Mouse (Mus musculus): ENCODE measurements around the gene Smarcad1.
"Not testable (repeated sequence)": the region's sequence is repeated elsewhere in the genome, so short reads cannot be mapped to it uniquely, and the experiment has no call there.

Gene Smarcad1

DNA sequence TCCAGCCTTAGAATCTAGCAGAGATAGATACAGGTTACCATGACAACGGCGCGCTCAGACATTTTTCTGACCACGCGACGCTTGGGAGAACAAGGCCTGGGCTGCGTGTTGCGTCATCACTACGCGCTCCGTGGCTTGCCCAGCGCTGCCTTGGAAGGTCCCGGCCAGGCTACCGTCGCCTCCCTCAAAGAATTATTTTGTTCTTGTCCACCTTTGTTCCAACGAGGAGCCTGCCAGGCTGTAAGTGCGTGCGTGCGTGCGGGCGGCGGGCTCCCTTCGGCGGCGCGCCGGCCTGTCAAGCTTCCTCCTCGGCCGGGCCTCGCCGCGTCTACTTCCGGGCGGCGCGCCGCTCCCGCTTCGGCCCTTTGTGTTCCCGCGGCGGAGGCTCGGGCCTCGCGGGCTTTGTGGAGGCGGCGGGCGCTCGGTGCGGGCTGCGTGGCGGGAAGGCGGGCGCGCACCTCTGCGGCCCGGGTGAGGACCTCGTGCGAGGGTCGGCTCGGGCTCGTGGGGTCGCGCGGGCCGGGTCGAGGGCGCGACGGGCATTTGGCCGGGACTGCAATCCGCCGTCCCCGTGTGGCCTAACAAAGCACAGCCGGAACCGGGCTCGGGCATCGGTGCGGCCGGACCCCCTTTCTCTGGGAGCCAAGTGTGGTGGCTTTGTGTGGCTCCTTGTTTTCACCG lies at the start of gene Smarcad1:
Gene Smarcad1, plus strand, starts transcription at position 93 of the 681 bp plus-strand sequence.
- in situ Hi-C loops (cut with MboI; ENCODE audit: unreplicated experiment in 2 of 2), result loop anchor here in 1 of 2 experiments (10.0 kb wide), 1 partner anchor 1492 kb away; the partner anchor contains the start of gene Mad2l1

- in situ Hi-C loops (cut with MboI; ENCODE audit: unreplicated experiment in 2 of 2), result no loop called here
These were observed 45.5 kb upstream of the Smarcad1 start for GRCm38 (mm10) chr6:64996824-64997421.

DNA sequence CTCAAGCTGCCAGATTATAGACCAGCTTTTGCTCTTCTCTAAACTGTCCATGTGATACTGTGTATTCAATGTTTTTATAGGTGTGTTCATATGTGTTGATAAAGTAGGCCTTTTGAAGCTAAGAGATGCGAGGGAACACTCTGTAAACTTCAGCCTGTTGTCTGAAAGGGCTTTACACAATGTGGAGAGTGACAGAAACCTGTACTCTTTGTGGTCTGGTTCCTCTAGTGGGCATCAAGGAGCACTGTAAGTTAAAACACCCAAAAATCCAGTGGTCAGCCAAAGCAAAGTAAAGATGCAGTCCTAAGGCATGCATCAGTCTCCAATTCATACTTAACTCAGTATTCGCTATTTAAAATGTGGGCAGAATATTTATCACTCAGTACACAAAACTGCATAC lies 44.6 kb upstream of the Smarcad1 start:
- in situ Hi-C loops (cut with MboI; ENCODE audit: unreplicated experiment in 2 of 2), result no loop called here

DNA sequence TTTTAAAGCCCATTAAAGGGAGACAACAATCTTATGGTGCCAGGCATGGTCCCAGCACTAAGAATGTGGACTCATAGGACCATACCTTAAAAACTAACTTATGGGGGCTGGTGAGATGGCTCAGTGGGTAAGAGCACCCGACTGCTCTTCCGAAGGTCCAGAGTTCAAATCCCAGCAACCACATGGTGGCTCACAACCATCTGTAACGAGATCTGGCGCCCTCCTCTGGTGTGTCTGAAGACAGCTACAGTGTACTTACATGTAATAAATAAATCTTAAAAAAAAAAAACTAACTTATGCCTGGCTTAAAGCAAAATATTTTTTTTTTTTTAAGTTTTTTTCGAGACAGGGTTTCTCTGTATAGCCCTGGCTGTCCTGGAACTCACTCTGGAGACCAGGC lies 41.6 kb upstream of the Smarcad1 start:
- in situ Hi-C loops (cut with MboI; ENCODE audit: unreplicated experiment in 2 of 2), result not testable (repeated sequence)

DNA sequence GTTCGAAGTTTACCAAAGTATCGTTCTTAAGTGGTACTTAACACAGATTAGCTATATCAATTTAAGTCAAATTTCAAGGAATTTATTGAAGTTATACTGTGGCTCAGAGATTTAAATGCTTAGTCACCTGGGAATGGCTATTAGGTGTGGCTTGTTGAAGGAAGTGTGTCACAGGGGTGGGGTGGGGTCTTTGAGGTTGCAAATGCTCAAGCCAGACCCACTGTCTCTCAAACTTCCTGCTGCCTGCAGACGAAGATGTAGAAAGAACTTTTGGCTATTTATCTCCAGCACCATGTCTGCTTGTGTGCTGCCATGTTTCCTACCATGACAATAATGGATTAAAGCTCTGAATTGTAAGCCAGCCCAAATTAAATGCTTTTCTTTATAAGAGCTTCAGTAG lies 40.2 kb upstream of the Smarcad1 start:
- in situ Hi-C loops (cut with MboI; ENCODE audit: unreplicated experiment in 2 of 2), result no loop called here

DNA sequence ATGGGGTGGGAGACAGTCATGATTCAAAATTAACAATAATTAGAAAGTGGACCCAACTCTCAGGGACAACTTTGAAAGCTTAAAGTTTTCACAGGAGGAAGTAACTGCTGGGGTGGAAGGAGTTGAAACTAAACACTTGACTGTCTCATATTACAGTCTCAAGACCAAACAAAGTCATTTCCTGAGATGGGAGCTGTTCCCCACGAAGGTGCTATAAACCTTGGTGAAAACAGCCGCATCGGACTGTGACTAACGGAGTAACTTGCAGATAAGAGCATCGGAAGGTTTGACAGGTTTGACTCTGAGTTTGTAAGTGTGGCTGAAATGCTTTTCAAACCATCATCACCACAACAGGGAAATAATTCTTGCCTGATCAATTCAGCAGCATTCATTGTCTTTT lies 33.5 kb upstream of the Smarcad1 start:
- in situ Hi-C loops (cut with MboI; ENCODE audit: unreplicated experiment in 2 of 2), result no loop called here

- in situ Hi-C loops (cut with MboI; ENCODE audit: unreplicated experiment in 2 of 2), result no loop called here
These were observed 30.9 kb upstream of the Smarcad1 start for GRCm38 (mm10) chr6:65011444-65011990.

GRCm38 (mm10) chr6:65012142-65012541 lies 30.2 kb upstream of the Smarcad1 start:
- in situ Hi-C loops (cut with MboI; ENCODE audit: unreplicated experiment in 2 of 2), result no loop called here

DNA sequence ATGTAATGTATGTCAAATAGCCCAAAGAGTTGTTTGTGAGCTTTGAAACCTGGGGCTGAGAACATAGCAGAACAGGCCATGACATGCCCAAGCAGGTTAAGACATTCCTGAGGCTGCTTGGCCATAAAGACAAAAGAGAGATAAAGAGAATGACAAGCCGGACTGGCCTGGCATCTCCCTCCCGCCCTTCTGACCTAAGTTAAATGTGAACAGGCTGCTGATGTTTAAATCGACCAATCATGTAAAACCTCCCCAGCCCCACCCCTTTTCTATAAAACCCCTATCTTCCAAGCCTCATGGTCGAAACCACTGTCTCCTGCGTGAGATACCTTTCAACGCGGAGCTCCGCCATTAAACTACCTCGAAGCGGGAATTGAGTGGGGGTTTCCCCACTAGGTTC lies 24.8 kb upstream of the Smarcad1 start:
- in situ Hi-C loops (cut with MboI; ENCODE audit: unreplicated experiment in 2 of 2), result no loop called here

DNA sequence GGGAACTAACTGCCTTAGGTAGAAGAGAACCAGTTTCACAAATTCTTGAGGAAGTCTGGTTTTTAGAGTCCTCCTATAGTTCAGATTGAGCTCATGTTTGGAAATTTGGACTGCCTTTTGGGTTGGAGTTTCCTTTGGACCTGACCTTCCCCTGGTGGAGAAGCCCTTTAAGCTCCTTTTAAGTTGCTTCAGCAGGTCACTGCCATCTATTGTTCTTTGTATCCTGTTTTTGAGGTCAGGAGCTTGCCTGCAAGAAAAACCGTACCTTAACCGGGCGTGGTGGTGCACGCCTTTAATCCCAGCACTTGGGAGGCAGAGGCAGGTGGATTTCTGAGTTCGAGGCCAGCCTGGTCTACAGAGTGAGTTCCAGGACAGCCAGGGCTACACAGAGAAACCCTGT lies 23.4 kb upstream of the Smarcad1 start:
- in situ Hi-C loops (cut with MboI; ENCODE audit: unreplicated experiment in 2 of 2), result not testable (repeated sequence)

DNA sequence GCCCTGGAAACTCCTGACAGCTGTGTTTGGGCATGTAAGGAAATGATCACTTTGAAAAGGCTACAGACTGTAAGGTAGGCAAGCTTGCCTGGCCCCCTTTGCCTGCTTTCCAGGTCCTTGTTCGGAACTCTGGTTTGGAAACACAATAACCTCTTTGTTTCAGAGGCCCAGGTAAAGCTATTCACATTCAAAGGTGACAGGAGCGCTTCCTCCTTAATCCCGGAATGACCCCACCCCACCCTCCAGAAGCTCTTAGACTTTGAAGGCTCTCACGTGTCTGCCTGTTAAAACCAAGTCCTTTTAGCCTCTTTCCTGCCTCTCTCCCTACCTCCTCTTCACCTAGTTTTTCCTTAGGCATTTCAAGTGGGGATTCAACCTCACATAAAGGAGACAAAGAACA lies 20.5 kb upstream of the Smarcad1 start:
- in situ Hi-C loops (cut with MboI; ENCODE audit: unreplicated experiment in 2 of 2), result no loop called here

GRCm38 (mm10) chr6:65023053-65023452 lies 19.3 kb upstream of the Smarcad1 start:
- in situ Hi-C loops (cut with MboI; ENCODE audit: unreplicated experiment in 2 of 2), result no loop called here

DNA sequence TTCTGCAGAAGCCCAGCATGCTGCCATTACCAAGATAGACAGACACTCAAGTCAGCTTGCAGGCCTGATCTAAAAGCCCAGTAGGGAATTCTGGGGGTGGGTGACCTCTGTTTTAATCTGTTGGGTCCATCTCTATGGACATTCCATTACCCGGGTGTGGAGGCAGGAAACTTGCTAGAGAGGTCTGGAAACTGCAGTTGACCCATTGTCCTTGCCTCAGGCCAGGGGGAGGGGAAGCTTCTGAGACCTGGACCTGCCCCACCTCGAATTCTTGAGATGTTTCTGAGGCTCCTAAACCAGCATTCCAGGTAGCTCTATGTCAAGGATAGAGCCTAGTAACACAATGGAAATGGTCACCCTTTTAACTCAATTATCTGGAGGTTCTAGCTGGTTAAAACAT lies 17.7 kb upstream of the Smarcad1 start:
- in situ Hi-C loops (cut with MboI; ENCODE audit: unreplicated experiment in 2 of 2), result no loop called here

- in situ Hi-C loops (cut with MboI; ENCODE audit: unreplicated experiment in 2 of 2), result no loop called here
These were observed 17.3 kb upstream of the Smarcad1 start for GRCm38 (mm10) chr6:65025130-65025529.

DNA sequence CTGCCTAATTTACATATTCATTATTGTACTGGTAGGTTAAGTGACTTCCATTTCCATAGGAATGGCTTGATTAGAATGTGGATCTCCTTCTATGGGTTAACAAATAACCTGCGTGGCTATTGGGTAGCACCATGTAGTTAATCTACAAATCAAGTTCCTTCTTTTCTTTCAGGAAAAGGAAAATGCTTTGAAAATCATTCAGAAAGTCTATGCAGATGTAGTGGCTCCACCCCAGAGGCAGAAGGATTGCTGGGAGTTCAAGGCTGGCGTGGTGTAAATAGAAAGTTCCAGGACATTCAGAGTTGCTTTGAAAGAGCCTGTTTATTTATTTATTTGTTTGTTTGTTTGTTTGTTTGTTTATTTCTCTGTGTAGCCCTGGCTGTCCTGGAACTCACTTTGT lies 7.7 kb upstream of the Smarcad1 start:
- in situ Hi-C loops (cut with MboI; ENCODE audit: unreplicated experiment in 2 of 2), result no loop called here

- in situ Hi-C loops (cut with MboI; ENCODE audit: unreplicated experiment in 2 of 2), result no loop called here
These were observed 6.9 kb upstream of the Smarcad1 start for GRCm38 (mm10) chr6:65035469-65035868.

DNA sequence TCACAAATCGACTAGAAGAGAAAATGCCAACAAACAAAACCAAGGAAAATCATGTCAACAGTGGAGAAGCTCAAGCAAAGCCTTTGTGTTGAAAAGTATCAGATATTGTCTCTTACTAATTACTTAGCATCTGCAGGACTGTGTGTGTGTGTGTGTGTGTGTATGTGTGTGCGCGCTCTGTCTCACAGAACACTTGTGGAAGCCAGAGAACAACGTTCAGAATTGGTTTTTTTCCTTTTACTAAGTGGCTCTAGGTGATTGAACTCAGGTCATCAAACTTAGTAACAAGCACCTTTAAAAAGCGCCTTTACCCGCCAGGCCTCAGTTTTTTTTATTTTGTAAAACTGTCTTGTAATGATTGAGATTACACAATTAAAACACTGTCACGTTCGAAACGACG lies 451 bp upstream of the Smarcad1 start:
- in situ Hi-C loops (cut with MboI; ENCODE audit: unreplicated experiment in 2 of 2), result loop anchor here in 1 of 2 experiments (10.0 kb wide), 1 partner anchor 1493 kb away; the partner anchor contains the start of gene Mad2l1

DNA sequence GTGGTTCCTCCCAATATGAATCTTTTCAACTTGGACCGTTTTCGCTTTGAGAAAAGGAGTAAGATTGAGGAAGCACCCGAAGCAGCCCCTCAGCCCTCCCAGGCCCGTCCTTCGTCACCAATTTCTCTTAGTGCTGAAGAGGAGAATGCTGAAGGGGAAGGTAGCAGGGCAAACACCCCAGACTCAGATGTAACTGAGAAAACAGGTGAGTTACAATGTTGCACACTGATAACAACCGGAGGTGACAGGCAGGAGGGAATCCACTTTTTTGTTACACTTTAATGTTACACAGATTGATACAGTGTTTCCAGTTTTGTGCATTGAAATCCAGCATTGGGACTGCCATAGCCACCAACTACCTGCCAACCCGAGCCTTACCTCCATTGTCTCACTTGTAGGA lies 858 bp downstream of the Smarcad1 start:
- in situ Hi-C loops (cut with MboI; ENCODE audit: unreplicated experiment in 2 of 2), result loop anchor here in 1 of 2 experiments (10.0 kb wide), 1 partner anchor 1492 kb away; the partner anchor contains the start of gene Mad2l1

DNA sequence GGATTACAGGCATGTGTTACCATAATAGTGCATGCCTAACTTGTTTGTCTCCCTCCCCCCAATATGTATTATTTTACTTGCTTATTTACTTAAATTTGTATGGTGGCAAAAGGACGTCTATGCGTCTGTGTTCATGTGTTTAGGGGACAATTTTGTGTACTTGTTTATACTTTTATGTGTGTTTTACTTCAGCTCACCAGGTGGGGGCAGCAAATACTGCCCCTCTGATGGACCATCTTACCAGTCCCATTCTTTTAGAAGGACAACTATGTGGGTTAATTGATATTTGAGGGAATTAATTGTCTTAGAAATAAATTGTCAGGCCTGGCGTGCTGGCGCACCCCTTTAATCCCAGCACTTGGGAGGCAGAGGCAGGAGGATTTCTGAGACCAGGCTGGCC lies 6.7 kb downstream of the Smarcad1 start:
- in situ Hi-C loops (cut with MboI; ENCODE audit: unreplicated experiment in 2 of 2), result loop anchor here in 1 of 2 experiments (10.0 kb wide), 1 partner anchor 1486 kb away; the partner anchor contains the start of gene Mad2l1

DNA sequence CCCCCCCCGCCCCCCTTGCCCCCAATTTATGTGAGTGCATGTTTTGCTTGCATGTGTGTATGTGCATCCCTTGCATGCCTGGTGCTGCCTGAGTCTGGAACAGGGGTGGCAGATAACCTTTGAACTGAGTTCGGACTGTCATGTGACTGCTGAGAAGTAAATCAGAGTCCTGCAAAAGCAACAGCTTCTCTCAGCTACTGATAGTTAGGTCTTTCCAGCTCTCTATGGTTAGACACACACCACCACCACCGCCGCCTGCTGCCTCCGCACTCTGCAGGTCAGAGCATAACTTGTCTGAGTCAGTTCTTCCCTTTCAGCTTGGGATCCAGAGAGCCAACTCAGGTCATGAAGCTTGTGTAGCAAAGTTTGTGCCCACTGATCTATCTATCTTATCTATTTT lies 14.2 kb downstream of the Smarcad1 start:
- in situ Hi-C loops (cut with MboI; ENCODE audit: unreplicated experiment in 2 of 2), result no loop called here

DNA sequence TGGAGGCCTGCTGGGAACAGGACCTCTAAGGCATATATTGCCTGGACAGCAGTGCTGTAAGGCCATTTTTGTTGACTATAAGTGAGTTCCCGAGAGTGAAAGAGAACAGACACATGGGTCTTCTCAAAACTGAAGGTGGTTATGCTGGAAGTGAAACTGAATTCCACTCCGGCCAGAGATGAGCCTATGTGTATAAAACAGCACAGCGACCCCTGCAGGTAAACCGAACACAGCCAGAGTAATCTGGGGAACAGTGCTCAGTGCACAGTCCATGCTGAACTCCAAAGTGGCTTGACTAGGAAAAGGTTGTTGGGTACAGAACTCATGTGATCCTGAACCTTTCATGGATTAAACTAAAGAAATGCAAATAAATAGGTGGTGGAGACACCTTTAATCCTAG lies 14.8 kb downstream of the Smarcad1 start:
- in situ Hi-C loops (cut with MboI; ENCODE audit: unreplicated experiment in 2 of 2), result not testable (repeated sequence)

DNA sequence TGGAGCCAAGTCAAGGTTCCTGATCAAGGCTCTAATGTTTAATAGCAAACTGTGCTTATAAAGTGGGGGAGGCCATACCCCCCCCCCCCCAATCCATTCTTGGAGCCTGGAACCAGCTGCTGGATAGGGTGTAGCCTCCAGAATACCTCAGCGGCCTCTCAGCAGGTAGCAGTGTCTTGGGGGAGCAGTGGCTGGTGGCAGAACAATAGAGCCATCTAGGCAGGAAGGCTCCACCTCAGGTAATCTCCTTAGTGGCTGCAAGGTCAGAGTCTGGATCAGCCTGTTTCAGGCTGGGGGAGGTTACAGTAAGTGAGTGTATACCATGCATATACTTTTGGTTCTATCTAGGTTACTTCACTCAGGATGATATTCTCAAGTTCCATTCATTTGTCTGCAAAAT lies 18.7 kb downstream of the Smarcad1 start:
- in situ Hi-C loops (cut with MboI; ENCODE audit: unreplicated experiment in 2 of 2), result no loop called here

Measured in v-Abl transformed pro-B cells (cell line).